Mouse (Mus musculus): ENCODE measurements around the gene Eri3. TPM values are rescaled to one million over a fixed set of nuclear protein-coding genes. Genes with fewer than 3 reads are reported as not detected.

Gene Eri3
- polyA plus RNA-seq, 1 experiment = 141 TPM

DNA sequence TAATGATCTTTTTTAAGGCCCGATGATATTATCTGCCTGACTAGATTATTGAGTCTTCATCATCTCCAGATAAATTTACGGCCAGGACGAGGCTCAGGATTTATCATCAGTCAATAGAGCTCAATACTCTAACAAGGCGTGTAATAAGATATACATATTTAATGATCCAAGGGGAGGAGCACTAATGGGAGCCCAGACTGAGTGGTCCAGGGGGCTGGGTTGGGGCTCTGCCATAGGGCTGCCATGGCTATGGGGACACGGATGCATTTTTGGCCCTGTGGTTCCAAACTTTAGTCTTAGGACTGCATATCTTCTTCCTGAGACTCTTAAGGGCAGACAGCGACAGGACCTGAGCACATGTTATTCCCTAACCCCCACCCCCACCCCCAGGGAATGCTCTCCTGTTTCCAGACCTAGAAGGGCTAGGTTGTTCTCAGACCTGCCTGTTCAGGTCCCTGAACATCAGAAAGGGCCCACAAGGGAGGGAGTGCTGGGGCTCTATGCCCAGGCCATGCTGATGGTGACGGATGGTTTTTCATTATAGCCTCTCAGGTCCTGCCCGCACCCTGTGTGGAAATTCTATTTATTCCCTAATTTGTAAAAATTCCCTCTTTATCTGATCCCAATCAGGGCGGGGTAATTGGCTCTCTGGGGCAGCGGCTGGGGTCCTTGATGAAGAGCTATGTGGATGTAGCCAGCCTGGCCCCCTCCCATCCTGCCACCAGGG lies 114.4 kb downstream of the Eri3 start:
- Histone ChIP-seq H3K27me3 (ENCODE audit: control insufficient read depth, insufficient read depth, low read length) (no peaks in the 10 kb centered on the region), H3K4me1 (ENCODE audit: control insufficient read depth, insufficient read depth, low read length) (peaks cover 5% of the 10 kb centered on the region), H3K27ac (ENCODE audit: insufficient read depth, low read length) (no peak overlapping the region), H3K4me3 (replicated peaks; ENCODE audit: insufficient read depth, low read depth, low read length) (no peak overlapping the region)
- 90% methylated on average over 10 of the region's 10 CpGs for WGBS
- TF ChIP-seq POLR2A (IDR thresholded peaks at IDR 0.05; ENCODE audit: borderline replicate concordance, insufficient read depth, low read length) (no peak), CTCF (IDR thresholded peaks at IDR 0.05; ENCODE audit: borderline replicate concordance, insufficient read depth, low read depth, low read length) (no peak)
- DNase-seq = no peak

DNA sequence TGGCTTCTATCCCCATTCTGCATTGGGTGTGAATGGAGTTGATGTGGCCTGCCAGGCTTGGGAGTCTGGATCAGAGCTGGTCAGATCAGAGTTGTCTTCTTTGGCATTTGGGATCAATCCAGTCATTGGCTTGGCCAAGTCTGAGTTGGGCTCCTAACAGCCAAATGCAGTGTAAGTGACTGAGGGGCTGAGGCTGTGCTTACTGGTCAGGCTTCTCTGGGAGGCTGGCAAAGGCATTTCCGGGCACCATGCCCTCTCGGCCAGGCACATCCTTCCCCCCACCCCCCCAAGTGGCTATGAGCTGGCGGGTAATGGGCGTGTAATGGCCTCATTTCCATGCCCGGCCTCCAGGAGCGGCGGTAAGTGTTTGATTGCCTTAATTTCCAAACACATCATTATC lies 115.4 kb downstream of the Eri3 start:
- TF ChIP-seq CTCF (IDR thresholded peaks at IDR 0.05; ENCODE audit: borderline replicate concordance, insufficient read depth, low read depth, low read length) = no peak
- Histone ChIP-seq H3K27me3 (ENCODE audit: control insufficient read depth, insufficient read depth, low read length) (no peaks in the 10 kb centered on the region), H3K4me3 (replicated peaks; ENCODE audit: insufficient read depth, low read depth, low read length) (no peak overlapping the region), H3K27ac (ENCODE audit: insufficient read depth, low read length) (no peak overlapping the region), H3K4me1 (ENCODE audit: control insufficient read depth, insufficient read depth, low read length) (peaks cover 5% of the 10 kb centered on the region)
- DNase-seq = peak; percentile 49 to 66
- WGBS = 13% methylated on average over 7 of the region's 7 CpGs

DNA sequence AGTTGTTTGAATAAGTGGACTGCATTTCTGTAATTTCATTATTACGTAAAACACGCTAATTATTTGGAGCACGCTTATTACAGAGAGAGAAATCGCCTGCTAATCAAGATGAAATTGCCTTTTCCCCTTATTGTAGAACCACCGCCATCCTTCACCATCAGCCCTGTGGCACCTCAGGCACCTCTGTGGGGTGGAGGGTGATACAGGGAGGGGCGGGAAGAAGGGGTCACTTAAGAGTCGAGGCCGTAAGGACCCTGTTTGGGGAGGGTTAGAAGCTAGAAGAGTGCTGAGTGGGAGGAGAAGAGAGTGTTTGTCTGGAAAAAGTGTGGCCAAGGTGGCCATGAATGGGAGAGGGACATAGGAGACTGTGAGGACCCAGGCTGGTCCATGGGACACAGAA lies 115.9 kb downstream of the Eri3 start:
- H3K27me3 ChIP-seq (ENCODE audit: control insufficient read depth, insufficient read depth, low read length) = no peaks in the 10 kb centered on the region
- TF ChIP-seq POLR2A (IDR thresholded peaks at IDR 0.05; ENCODE audit: borderline replicate concordance, insufficient read depth, low read length) (no peak), CTCF (IDR thresholded peaks at IDR 0.05; ENCODE audit: borderline replicate concordance, insufficient read depth, low read depth, low read length) (no peak)
- H3K27ac ChIP-seq (ENCODE audit: insufficient read depth, low read length) = no peak overlapping the region
- H3K4me1 ChIP-seq (ENCODE audit: control insufficient read depth, insufficient read depth, low read length) = peaks cover 5% of the 10 kb centered on the region
- WGBS = 76% methylated on average over 8 of the region's 8 CpGs
- DNase-seq = no peak
- H3K4me3 ChIP-seq (replicated peaks; ENCODE audit: insufficient read depth, low read depth, low read length) = no peak overlapping the region

DNA sequence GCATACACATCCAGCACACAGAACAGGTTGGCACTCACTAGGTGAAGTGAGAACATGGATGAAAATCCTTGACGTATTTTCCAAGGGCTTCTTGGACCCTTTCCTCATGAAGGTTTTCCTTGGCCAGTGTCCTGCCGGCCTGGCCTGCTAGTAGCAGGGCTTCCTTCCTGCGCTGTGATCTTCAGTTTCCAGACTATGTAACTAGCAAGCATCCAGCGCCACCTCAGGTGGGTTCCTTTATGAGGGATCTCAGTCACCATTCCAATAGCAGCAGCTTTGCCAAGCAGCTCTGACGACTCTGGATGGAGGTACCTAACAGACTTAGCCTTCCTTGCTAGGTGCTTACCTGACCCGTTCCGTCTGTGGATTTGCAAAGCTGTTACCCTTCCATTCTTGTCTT lies 119.7 kb downstream of the Eri3 start:
- 70% methylated on average over 7 of the region's 7 CpGs for WGBS
- no peaks in the 10 kb centered on the region for H3K27me3 ChIP-seq (ENCODE audit: control insufficient read depth, insufficient read depth, low read length)
- no peak overlapping the region for H3K4me3 ChIP-seq (replicated peaks; ENCODE audit: insufficient read depth, low read depth, low read length)
- peaks cover 5% of the 10 kb centered on the region for H3K4me1 ChIP-seq (ENCODE audit: control insufficient read depth, insufficient read depth, low read length)
- H3K27ac ChIP-seq (ENCODE audit: insufficient read depth, low read length) = no peak overlapping the region
- TF ChIP-seq POLR2A (IDR thresholded peaks at IDR 0.05; ENCODE audit: borderline replicate concordance, insufficient read depth, low read length) = no peak
- TF ChIP-seq CTCF (IDR thresholded peaks at IDR 0.05; ENCODE audit: borderline replicate concordance, insufficient read depth, low read depth, low read length) = no peak
- no peak for DNase-seq

DNA sequence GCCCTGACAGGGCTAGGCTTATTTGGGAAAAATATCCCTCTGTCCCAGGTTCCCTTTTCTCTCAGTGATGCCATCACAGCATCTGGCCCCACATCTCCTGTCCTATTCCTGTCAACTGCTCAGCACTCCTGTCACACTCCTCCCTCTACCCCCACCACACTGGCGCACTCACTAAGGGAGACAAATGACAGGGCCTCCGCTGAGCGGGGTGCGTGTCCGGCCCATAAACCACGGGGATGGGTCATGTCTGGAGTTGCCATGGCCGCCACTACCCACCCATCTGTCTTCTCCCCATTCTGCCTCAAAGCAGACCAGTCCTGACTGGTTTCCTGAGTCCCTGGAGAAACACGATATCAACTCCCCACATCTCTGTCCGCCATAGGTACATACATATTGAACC lies 121.9 kb downstream of the Eri3 start:
- H3K4me3 ChIP-seq (replicated peaks; ENCODE audit: insufficient read depth, low read depth, low read length) = no peak overlapping the region
- WGBS = 51% methylated on average over 9 of the region's 9 CpGs
- no peaks in the 10 kb centered on the region for H3K27me3 ChIP-seq (ENCODE audit: control insufficient read depth, insufficient read depth, low read length)
- no peaks in the 10 kb centered on the region for H3K4me1 ChIP-seq (ENCODE audit: control insufficient read depth, insufficient read depth, low read length)
- no peak for TF ChIP-seq CTCF (IDR thresholded peaks at IDR 0.05; ENCODE audit: borderline replicate concordance, insufficient read depth, low read depth, low read length)
- no peak for TF ChIP-seq POLR2A (IDR thresholded peaks at IDR 0.05; ENCODE audit: borderline replicate concordance, insufficient read depth, low read length)
- no peak for DNase-seq
- H3K27ac ChIP-seq (ENCODE audit: insufficient read depth, low read length) = no peak overlapping the region

DNA sequence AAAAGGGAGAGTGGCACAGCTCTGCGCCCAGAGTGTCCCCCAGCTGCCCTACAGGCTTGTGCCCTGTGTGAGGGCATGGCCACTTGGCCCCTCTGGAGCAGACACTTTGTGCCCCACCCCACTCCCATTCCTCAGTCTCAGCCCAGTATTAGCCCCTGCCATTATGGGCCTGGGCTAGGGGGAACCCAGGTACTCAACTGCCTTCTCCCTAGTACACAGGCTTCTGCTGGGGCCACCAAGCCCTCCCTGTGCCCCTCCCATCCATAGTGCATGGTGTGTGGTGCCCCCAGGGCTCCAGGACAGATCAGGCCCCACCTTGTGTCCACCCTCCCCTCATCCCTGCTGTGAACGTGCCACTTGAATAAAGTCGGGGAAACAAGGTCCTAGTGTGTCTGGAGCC lies 123.7 kb downstream of the Eri3 start:
- Histone ChIP-seq H3K4me3 (replicated peaks; ENCODE audit: insufficient read depth, low read depth, low read length) (no peak overlapping the region), H3K4me1 (ENCODE audit: control insufficient read depth, insufficient read depth, low read length) (no peaks in the 10 kb centered on the region)
- WGBS = 63% methylated on average over 3 of the region's 3 CpGs

DNA sequence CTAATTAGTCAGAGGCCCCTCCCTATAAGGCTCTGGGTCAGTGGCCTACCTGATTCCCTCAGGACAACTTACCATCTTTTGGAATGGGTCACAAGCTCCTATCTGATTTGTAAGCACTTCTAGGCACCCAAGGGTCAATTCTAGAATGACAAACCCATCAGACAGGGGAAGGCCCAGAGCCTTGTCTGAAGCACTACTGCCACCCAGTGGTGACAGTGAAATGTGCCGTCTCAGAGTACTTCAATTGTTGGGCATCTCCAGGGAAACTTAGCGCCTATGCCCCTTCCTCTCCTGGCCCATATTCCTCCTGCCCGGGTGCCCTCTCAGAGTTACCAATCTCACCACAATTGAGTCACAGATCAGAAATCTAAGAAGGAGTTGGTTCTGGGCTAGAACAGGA lies 126.7 kb downstream of the Eri3 start:
- peak; percentile 68 to 78 for DNase-seq
- TF ChIP-seq POLR2A (IDR thresholded peaks at IDR 0.05; ENCODE audit: borderline replicate concordance, insufficient read depth, low read length) = no peak
- TF ChIP-seq CTCF (IDR thresholded peaks at IDR 0.05; ENCODE audit: borderline replicate concordance, insufficient read depth, low read depth, low read length) = peak; percentile 97
- no peak overlapping the region for H3K27ac ChIP-seq (ENCODE audit: insufficient read depth, low read length)
- H3K4me1 ChIP-seq (ENCODE audit: control insufficient read depth, insufficient read depth, low read length) = no peaks in the 10 kb centered on the region
- H3K27me3 ChIP-seq (ENCODE audit: control insufficient read depth, insufficient read depth, low read length) = no peaks in the 10 kb centered on the region
- WGBS = 6% methylated on average over 3 of the region's 3 CpGs
- no peak overlapping the region for H3K4me3 ChIP-seq (replicated peaks; ENCODE audit: insufficient read depth, low read depth, low read length)

More for the DNA sequence above, 123.7 kb downstream of the Eri3 start:
- no peak for DNase-seq
- Histone ChIP-seq H3K27ac (ENCODE audit: insufficient read depth, low read length) (no peak overlapping the region), H3K27me3 (ENCODE audit: control insufficient read depth, insufficient read depth, low read length) (no peaks in the 10 kb centered on the region)
- TF ChIP-seq CTCF (IDR thresholded peaks at IDR 0.05; ENCODE audit: borderline replicate concordance, insufficient read depth, low read depth, low read length) = no peak
- no peak for TF ChIP-seq POLR2A (IDR thresholded peaks at IDR 0.05; ENCODE audit: borderline replicate concordance, insufficient read depth, low read length)

DNA sequence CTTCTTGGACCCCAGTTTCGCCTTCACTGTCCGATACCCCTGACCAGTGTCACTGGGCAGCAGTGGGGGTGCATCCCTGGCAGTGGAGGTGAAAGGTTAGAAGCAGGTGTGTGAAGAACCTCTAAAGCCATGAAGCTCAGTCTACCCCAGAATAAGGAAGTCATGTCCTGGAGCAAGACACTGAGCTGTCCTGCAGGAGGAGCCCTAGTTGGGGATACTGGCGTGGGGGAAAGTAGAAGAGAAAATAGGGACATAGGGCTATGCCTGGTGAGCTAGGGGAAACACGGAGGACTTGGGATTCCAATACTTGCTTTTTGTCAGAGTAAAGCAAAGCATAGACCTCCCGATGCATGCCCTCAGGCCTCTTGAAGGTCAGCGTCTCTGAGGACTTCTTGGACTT lies 130.8 kb downstream of the Eri3 start:
- WGBS = 78% methylated on average over 6 of the region's 6 CpGs
- no peaks in the 10 kb centered on the region for H3K27me3 ChIP-seq (ENCODE audit: control insufficient read depth, insufficient read depth, low read length)
- DNase-seq = no peak
- no peak overlapping the region for H3K4me3 ChIP-seq (replicated peaks; ENCODE audit: insufficient read depth, low read depth, low read length)
- no peaks in the 10 kb centered on the region for H3K4me1 ChIP-seq (ENCODE audit: control insufficient read depth, insufficient read depth, low read length)
- no peak for TF ChIP-seq CTCF (IDR thresholded peaks at IDR 0.05; ENCODE audit: borderline replicate concordance, insufficient read depth, low read depth, low read length)
- TF ChIP-seq POLR2A (IDR thresholded peaks at IDR 0.05; ENCODE audit: borderline replicate concordance, insufficient read depth, low read length) = no peak
- no peak overlapping the region for H3K27ac ChIP-seq (ENCODE audit: insufficient read depth, low read length)

All from cerebellum, adult 2 months (tissue).